Mouse (Mus musculus): ENCODE measurements around the gene Ap2s1. TPM values are rescaled to one million over a fixed set of nuclear protein-coding genes. Genes with fewer than 3 reads are reported as not detected.

The Ap2s1 gene
- total RNA-seq, 2 experiments from 2014 or later, result 73.9 to 164 TPM

DNA sequence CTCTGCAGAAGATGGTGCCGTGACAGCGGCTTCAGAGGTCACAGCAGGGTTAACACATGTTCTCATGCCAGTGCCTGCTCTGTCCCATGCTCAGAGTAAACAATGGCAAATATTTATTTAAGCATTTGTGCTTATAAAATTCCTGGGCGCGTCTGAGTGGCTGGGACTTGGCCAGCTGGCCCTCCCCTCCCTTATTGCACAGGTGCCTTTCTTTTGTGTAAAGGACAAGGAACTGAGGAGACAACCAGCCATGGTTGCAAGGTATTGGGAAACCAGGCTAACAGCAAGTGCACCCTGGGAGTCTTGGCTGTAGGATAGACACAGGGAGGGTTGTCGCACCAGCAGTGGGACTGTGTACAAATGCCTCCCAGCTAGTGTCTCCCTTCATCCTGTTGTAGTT, 54.1 kb downstream of the Ap2s1 start:
- no peak for ATAC-seq (replicated peaks; ENCODE audit: poor library complexity)

DNA sequence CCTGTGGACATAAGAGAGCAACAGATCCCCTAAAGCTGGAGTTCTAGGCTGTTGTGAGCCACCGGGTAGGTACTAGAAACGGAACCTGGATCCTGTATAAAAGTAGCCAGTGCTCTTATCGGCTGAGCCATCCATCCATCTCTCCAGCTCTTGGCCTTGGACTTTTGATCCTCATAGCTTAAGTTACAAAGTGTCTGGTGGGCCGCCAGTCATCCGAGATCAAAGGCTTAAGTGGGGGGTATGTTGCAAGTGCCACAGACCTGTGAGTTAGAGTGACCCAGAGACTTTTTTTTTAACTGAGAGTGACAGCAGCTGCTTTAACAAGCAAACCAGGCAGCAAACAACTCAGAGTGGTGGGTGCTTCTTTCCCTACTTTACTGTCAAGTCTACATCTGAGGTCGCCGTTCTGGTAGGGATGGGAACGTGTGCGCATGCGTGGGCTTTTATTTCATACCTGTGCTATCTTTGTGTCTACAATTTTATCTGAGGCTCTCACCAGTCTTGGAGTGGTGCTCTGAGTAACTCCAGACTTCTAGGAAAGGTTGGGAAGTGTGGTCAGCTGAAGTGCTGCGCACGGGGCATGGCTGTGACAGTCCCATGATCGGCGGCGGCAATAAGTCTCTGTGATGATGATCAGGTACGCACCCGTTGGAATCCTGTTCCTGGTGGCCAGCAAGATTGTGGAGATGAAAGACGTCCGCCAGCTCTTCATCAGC, 55.0 kb downstream of the Ap2s1 start:
- no peak for ATAC-seq (replicated peaks; ENCODE audit: poor library complexity)

DNA sequence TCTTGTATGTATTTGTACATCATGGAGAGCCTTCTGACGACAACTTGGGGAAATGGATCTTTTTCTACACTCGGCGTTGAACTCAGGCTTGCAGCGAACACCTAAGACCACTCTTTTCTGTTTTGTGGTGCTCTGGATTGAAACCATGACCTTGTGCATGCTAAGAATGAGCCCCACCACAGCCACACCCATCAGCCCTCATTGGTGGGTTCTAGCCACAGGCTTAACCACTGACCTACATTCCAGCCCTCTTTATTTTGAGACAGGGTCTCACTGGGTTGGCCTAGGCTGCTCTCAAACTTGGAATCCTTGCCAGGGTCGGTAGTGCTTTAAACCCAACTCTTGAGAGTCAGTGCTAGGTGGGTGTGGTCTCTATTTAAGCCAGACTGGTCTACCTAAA, 56.7 kb downstream of the Ap2s1 start:
- ATAC-seq (replicated peaks; ENCODE audit: poor library complexity), result no peak

Other genes starting within 250 kb of the Ap2s1 start
- 9.1 and 9.2 TPM in 2 replicates for gene Arhgap35, start 123.4 kb upstream of the Ap2s1 start, total RNA-seq (2015)
- 4.6 and 6.7 TPM in 2 replicates for gene Arhgap35, start 123.4 kb upstream of the Ap2s1 start, total RNA-seq (2017)
- not detected in 2 replicates for gene Ceacam15, start 62.7 kb upstream of the Ap2s1 start, total RNA-seq (2015)
- not detected in 2 replicates for gene Ceacam15, start 62.7 kb upstream of the Ap2s1 start, total RNA-seq (2017)
- gene Ceacam9, start 16.5 kb upstream of the Ap2s1 start, total RNA-seq (2015), result not detected in 2 replicates
- not detected in 2 replicates for gene Ceacam9, start 16.5 kb upstream of the Ap2s1 start, total RNA-seq (2017)
- gene Slc1a5, start 42.9 kb downstream of the Ap2s1 start, total RNA-seq (2015), result 73.2 and 79.5 TPM in 2 replicates
- 39.1 and 48.3 TPM in 2 replicates for gene Slc1a5, start 42.9 kb downstream of the Ap2s1 start, total RNA-seq (2017)
- 28.2 and 39.0 TPM in 2 replicates for gene Strn4, start 77.5 kb downstream of the Ap2s1 start, total RNA-seq (2015)
- 40.0 and 43.5 TPM in 2 replicates for gene Strn4, start 77.5 kb downstream of the Ap2s1 start, total RNA-seq (2017)
- 11.5 and 13.1 TPM in 2 replicates for gene Fkrp, start 78.3 kb downstream of the Ap2s1 start, total RNA-seq (2015)
- gene Fkrp, start 78.3 kb downstream of the Ap2s1 start, total RNA-seq (2017), result 9.8 and 14.3 TPM in 2 replicates
- 6.2 and 8.8 TPM in 2 replicates for gene Prkd2, start 104.5 kb downstream of the Ap2s1 start, total RNA-seq (2015)
- gene Prkd2, start 104.5 kb downstream of the Ap2s1 start, total RNA-seq (2017), result 6.0 and 8.8 TPM in 2 replicates
- gene Dact3, start 136.9 kb downstream of the Ap2s1 start, total RNA-seq (2015), result not detected in 2 replicates
- gene Dact3, start 136.9 kb downstream of the Ap2s1 start, total RNA-seq (2017), result 0.04 and 0.17 TPM in 2 replicates
- not detected in 2 replicates for gene Gng8, start 153.4 kb downstream of the Ap2s1 start, total RNA-seq (2015)
- not detected in 2 replicates for gene Gng8, start 153.4 kb downstream of the Ap2s1 start, total RNA-seq (2017)
- gene Ptgir, start 168.1 kb downstream of the Ap2s1 start, total RNA-seq (2015), result 2.1 and 2.6 TPM in 2 replicates
- gene Ptgir, start 168.1 kb downstream of the Ap2s1 start, total RNA-seq (2017), result 1.8 and 4.0 TPM in 2 replicates
- 125 and 150 TPM in 2 replicates for gene Calm3, start 185.7 kb downstream of the Ap2s1 start, total RNA-seq (2015)
- gene Calm3, start 185.7 kb downstream of the Ap2s1 start, total RNA-seq (2017), result 419 and 440 TPM in 2 replicates
- gene Pnmal2, start 206.3 kb downstream of the Ap2s1 start, total RNA-seq (2015), result not detected in 2 replicates
- 0.20 TPM in 1 of 2 replicates, not detected in the other for gene Pnmal2, start 206.3 kb downstream of the Ap2s1 start, total RNA-seq (2017)
- gene Pnmal1, start 221.3 kb downstream of the Ap2s1 start, total RNA-seq (2015), result not detected in 2 replicates
- not detected in 2 replicates for gene Pnmal1, start 221.3 kb downstream of the Ap2s1 start, total RNA-seq (2017)
- gene Gm42372, start 244.7 kb downstream of the Ap2s1 start, total RNA-seq (2015), result 0.67 TPM in 1 of 2 replicates, not detected in the other
- 0.20 TPM in 1 of 2 replicates, not detected in the other for gene Gm42372, start 244.7 kb downstream of the Ap2s1 start, total RNA-seq (2017)